Mouse (Mus musculus): Measurements from ENCODE around the gene Insm1.

GRCm38 (mm10) chr2:146259787-146260560 is 38.3 kb downstream of the Insm1 start:
- TF ChIP-seq POLR2A (IDR thresholded peaks at IDR 0.05; ENCODE audit: control insufficient read depth, extremely low read depth, insufficient read depth, low read length, poor library complexity) (no peak), CTCF (IDR thresholded peaks at IDR 0.05; ENCODE audit: borderline replicate concordance, control insufficient read depth, extremely low read depth, insufficient read depth, low read length, poor library complexity) (no peak)

Measured in thymus, adult 2 months (tissue).